Mouse (Mus musculus) cerebellum, postnatal 14 days (tissue): ENCODE results near the gene Obox2.
"Not testable (repeated sequence)": the region's sequence is repeated elsewhere in the genome, so short reads cannot be mapped to it uniquely, and the experiment has no call there.

Experiments
- DNase-seq, 2 experiments: peaks; one replicate each; pipeline ENCODE4 v3.0.0; 2021; ENCODE audit warnings: mixed read lengths in 2 of 2

Gene Obox2

GRCm38 (mm10) chr7:15388421-15388998, at the start of gene Obox2, which contains the start of gene Obox1:
Gene Obox2, plus strand, starts transcription at chr7:15388721.
Gene Obox1, plus strand, starts transcription at chr7:15388948.
- DNase-seq = not testable (repeated sequence)

- not testable (repeated sequence) for DNase-seq
These were observed 10.8 kb downstream of the Obox2 start for GRCm38 (mm10) chr7:15399147-15399874.

- DNase-seq = not testable (repeated sequence)
These were observed 18.3 kb downstream of the Obox2 start for GRCm38 (mm10) chr7:15406816-15407215.

GRCm38 (mm10) chr7:15418046-15418445, 29.5 kb downstream of the Obox2 start:
- DNase-seq = not testable (repeated sequence)

GRCm38 (mm10) chr7:15425537-15425936, 37.0 kb downstream of the Obox2 start:
- not testable (repeated sequence) for DNase-seq
